Mouse (Mus musculus) inflammation-experienced regulatory T-cells, adult 6 months (primary cell): ENCODE data around the gene Slc4a1ap. TPM values are rescaled to one million over a fixed set of nuclear protein-coding genes. Genes with fewer than 3 reads are reported as not detected.

Experiments used
- polyA plus RNA-seq, 3 experiments: library from polyadenylated mRNA; unstranded; fragments of 100-300 nt; shearing (Covaris generic); gene quantifications; one replicate each; pipeline ENCODE4 v1.2.1; 2017

The Slc4a1ap gene
- polyA plus RNA-seq, 3 experiments from 2014 or later: 27.4 to 28.4 (median 28.0) TPM

Other genes starting within 250 kb of the Slc4a1ap start
- gene Ift172, start 235.9 kb upstream of the Slc4a1ap start, polyA plus RNA-seq: 1 to 10 TPM; 3.3 to 4.4 (median 4.3) TPM
- gene Fndc4, start 230.9 kb upstream of the Slc4a1ap start, polyA plus RNA-seq: not detected
- gene Gckr, start 229.6 kb upstream of the Slc4a1ap start, polyA plus RNA-seq: under 1 TPM in 2 of 3 experiments, not detected in 1; 0.15 to 0.48 TPM
- gene Zfp512, start 74.6 kb upstream of the Slc4a1ap start, polyA plus RNA-seq: 10 to 100 TPM; 24.3 to 48.9 (median 45.0) TPM
- under 1 TPM in 1 of 3 experiments, not detected in 2; 0.28 TPM for gene 4930548H24Rik, start 41.3 kb upstream of the Slc4a1ap start, polyA plus RNA-seq
- gene Gpn1, start 32.3 kb upstream of the Slc4a1ap start, polyA plus RNA-seq: 10 to 100 TPM; 47.7 to 62.6 (median 49.7) TPM
- gene Supt7l, start 812 bp downstream of the Slc4a1ap start, polyA plus RNA-seq: 10 to 100 TPM; 17.1 to 23.1 (median 18.4) TPM
- gene Mrpl33, start 69.9 kb downstream of the Slc4a1ap start, polyA plus RNA-seq: 100 to 1,000 TPM; 243 to 476 (median 332) TPM
- 10 to 100 TPM in 2 of 3 experiments, 1 to 10 TPM in 1; 7.6 to 17.4 (median 13.0) TPM for gene Rbks, start 170.6 kb downstream of the Slc4a1ap start, polyA plus RNA-seq
- gene Babam2, start 170.7 kb downstream of the Slc4a1ap start, polyA plus RNA-seq: 100 to 1,000 TPM in 2 of 3 experiments, 10 to 100 TPM in 1; 83.9 to 117 (median 107) TPM